Mouse (Mus musculus): ENCODE measurements around the gene Tmem9b. TPM values are rescaled to one million over a fixed set of nuclear protein-coding genes. Genes with fewer than 3 reads are reported as not detected.

Gene Tmem9b
- polyA plus RNA-seq, 1 experiment, result 53.9 TPM

- no peak overlapping the region for H3K27ac ChIP-seq (ENCODE audit: insufficient read depth, low read depth, low read length)
- no peaks in the 10 kb centered on the region for H3K27me3 ChIP-seq (ENCODE audit: control insufficient read depth, insufficient read depth, low read length)
- 79% methylated on average over 7 of the region's 7 CpGs for WGBS
- H3K4me3 ChIP-seq (ENCODE audit: low read depth, low read length), result no peak overlapping the region
- H3K4me1 ChIP-seq (ENCODE audit: control insufficient read depth, insufficient read depth, insufficient read length, low read length), result no peaks in the 10 kb centered on the region
- TF ChIP-seq CTCF (IDR thresholded peaks at IDR 0.05; ENCODE audit: extremely low read depth, insufficient read length, insufficient replicate concordance, low read depth, low read length) (no peak), POLR2A (IDR thresholded peaks at IDR 0.05; ENCODE audit: low read depth, low read length) (no peak)
- no peaks in the 10 kb centered on the region for H3K36me3 ChIP-seq (ENCODE audit: control insufficient read depth, insufficient read depth, low read length)
Observed at GRCm38 (mm10) chr7:109767575-109768350, 15.1 kb upstream of the Tmem9b start.

GRCm38 (mm10) chr7:109764009-109764408 is 11.3 kb upstream of the Tmem9b start:
- WGBS, result 73% methylated on average over 2 of the region's 2 CpGs
- no peak overlapping the region for H3K27ac ChIP-seq (ENCODE audit: insufficient read depth, low read depth, low read length)
- TF ChIP-seq POLR2A (IDR thresholded peaks at IDR 0.05; ENCODE audit: low read depth, low read length), result no peak
- TF ChIP-seq CTCF (IDR thresholded peaks at IDR 0.05; ENCODE audit: extremely low read depth, insufficient read length, insufficient replicate concordance, low read depth, low read length), result no peak
- no peak overlapping the region for H3K4me3 ChIP-seq (ENCODE audit: low read depth, low read length)
- no peaks in the 10 kb centered on the region for H3K36me3 ChIP-seq (ENCODE audit: control insufficient read depth, insufficient read depth, low read length)
- no peaks in the 10 kb centered on the region for H3K4me1 ChIP-seq (ENCODE audit: control insufficient read depth, insufficient read depth, insufficient read length, low read length)
- no peaks in the 10 kb centered on the region for H3K27me3 ChIP-seq (ENCODE audit: control insufficient read depth, insufficient read depth, low read length)

GRCm38 (mm10) chr7:109756291-109756690 is 3.6 kb upstream of the Tmem9b start:
- TF ChIP-seq POLR2A (IDR thresholded peaks at IDR 0.05; ENCODE audit: low read depth, low read length) (no peak), CTCF (IDR thresholded peaks at IDR 0.05; ENCODE audit: extremely low read depth, insufficient read length, insufficient replicate concordance, low read depth, low read length) (no peak)
- H3K27ac ChIP-seq (ENCODE audit: insufficient read depth, low read depth, low read length), result no peak overlapping the region
- H3K27me3 ChIP-seq (ENCODE audit: control insufficient read depth, insufficient read depth, low read length), result no peaks in the 10 kb centered on the region
- H3K4me1 ChIP-seq (ENCODE audit: control insufficient read depth, insufficient read depth, insufficient read length, low read length), result no peaks in the 10 kb centered on the region
- H3K4me3 ChIP-seq (ENCODE audit: low read depth, low read length), result no peak overlapping the region
- WGBS, result 43% methylated on average over 3 of the region's 3 CpGs
- H3K36me3 ChIP-seq (ENCODE audit: control insufficient read depth, insufficient read depth, low read length), result no peaks in the 10 kb centered on the region

- H3K27ac ChIP-seq (ENCODE audit: insufficient read depth, low read depth, low read length), result no peak overlapping the region
- 91% methylated on average over 8 of the region's 8 CpGs for WGBS
- peaks cover 3% of the 10 kb centered on the region; the same call in 1 of the 2 replicates for H3K4me1 ChIP-seq (ENCODE audit: control insufficient read depth, insufficient read depth, insufficient read length, low read length)
Observed at GRCm38 (mm10) chr7:109754034-109754433, 1.4 kb upstream of the Tmem9b start.

GRCm38 (mm10) chr7:109751427-109752007 is 1.2 kb downstream of the Tmem9b start:
- H3K4me1 ChIP-seq (ENCODE audit: control insufficient read depth, insufficient read depth, insufficient read length, low read length), result peaks cover 3% of the 10 kb centered on the region; the same call in 1 of the 2 replicates
- H3K27me3 ChIP-seq (ENCODE audit: control insufficient read depth, insufficient read depth, low read length), result no peaks in the 10 kb centered on the region
- 1% methylated on average over 13 of the region's 13 CpGs for WGBS
- TF ChIP-seq CTCF (IDR thresholded peaks at IDR 0.05; ENCODE audit: extremely low read depth, insufficient read length, insufficient replicate concordance, low read depth, low read length) (no peak), POLR2A (IDR thresholded peaks at IDR 0.05; ENCODE audit: low read depth, low read length) (no peak)
- H3K4me3 ChIP-seq (ENCODE audit: low read depth, low read length), result peak overlapping the region; percentile 98
- H3K27ac ChIP-seq (ENCODE audit: insufficient read depth, low read depth, low read length), result peak overlapping the region; percentile 86
- peaks cover 11% of the 10 kb centered on the region for H3K36me3 ChIP-seq (ENCODE audit: control insufficient read depth, insufficient read depth, low read length)

More at GRCm38 (mm10) chr7:109754034-109754433, 1.4 kb upstream of the Tmem9b start:
- H3K4me3 ChIP-seq (ENCODE audit: low read depth, low read length), result no peak overlapping the region
- no peaks in the 10 kb centered on the region for H3K27me3 ChIP-seq (ENCODE audit: control insufficient read depth, insufficient read depth, low read length)
- TF ChIP-seq POLR2A (IDR thresholded peaks at IDR 0.05; ENCODE audit: low read depth, low read length) (no peak), CTCF (IDR thresholded peaks at IDR 0.05; ENCODE audit: extremely low read depth, insufficient read length, insufficient replicate concordance, low read depth, low read length) (no peak)
- peaks cover 2% of the 10 kb centered on the region; the same call in 1 of the 2 replicates for H3K36me3 ChIP-seq (ENCODE audit: control insufficient read depth, insufficient read depth, low read length)

GRCm38 (mm10) chr7:109747747-109748146 is 4.9 kb downstream of the Tmem9b start:
- Histone ChIP-seq H3K4me3 (ENCODE audit: low read depth, low read length) (no peak overlapping the region), H3K27me3 (ENCODE audit: control insufficient read depth, insufficient read depth, low read length) (no peaks in the 10 kb centered on the region), H3K36me3 (ENCODE audit: control insufficient read depth, insufficient read depth, low read length) (peaks cover 36% of the 10 kb centered on the region), H3K27ac (ENCODE audit: insufficient read depth, low read depth, low read length) (no peak overlapping the region), H3K4me1 (ENCODE audit: control insufficient read depth, insufficient read depth, insufficient read length, low read length) (peaks cover 3% of the 10 kb centered on the region; the same call in 1 of the 2 replicates)
- WGBS, result 55% methylated on average over 1 of the region's 1 CpGs
- TF ChIP-seq POLR2A (IDR thresholded peaks at IDR 0.05; ENCODE audit: low read depth, low read length), result no peak
- TF ChIP-seq CTCF (IDR thresholded peaks at IDR 0.05; ENCODE audit: extremely low read depth, insufficient read length, insufficient replicate concordance, low read depth, low read length), result no peak

GRCm38 (mm10) chr7:109741703-109742102 is 11.0 kb downstream of the Tmem9b start:
- Histone ChIP-seq H3K4me1 (ENCODE audit: control insufficient read depth, insufficient read depth, insufficient read length, low read length) (no peaks in the 10 kb centered on the region), H3K4me3 (ENCODE audit: low read depth, low read length) (no peak overlapping the region), H3K36me3 (ENCODE audit: control insufficient read depth, insufficient read depth, low read length) (peaks cover 57% of the 10 kb centered on the region), H3K27me3 (ENCODE audit: control insufficient read depth, insufficient read depth, low read length) (no peaks in the 10 kb centered on the region), H3K27ac (ENCODE audit: insufficient read depth, low read depth, low read length) (no peak overlapping the region)
- TF ChIP-seq CTCF (IDR thresholded peaks at IDR 0.05; ENCODE audit: extremely low read depth, insufficient read length, insufficient replicate concordance, low read depth, low read length) (no peak), POLR2A (IDR thresholded peaks at IDR 0.05; ENCODE audit: low read depth, low read length) (no peak)
- 83% methylated on average over 4 of the region's 4 CpGs for WGBS

All from small intestine, adult 2 months (tissue).